ENCODE assay signal across 20 mouse cellular contexts in genomic region chr1:62631511-62632305, GRCm38 (mm10).
DNase-seq lines count a peak whose midpoint lies in the region; ATAC-seq and TF ChIP-seq lines count a peak whose summit lies in the region.
"Had no signal": no experiment of that assay in that cellular context is flagged by ENCODE, and none has a peak within 500 bp of the region (broad histone marks: within the 10 kb centered on the region; RNA-seq: fewer than 3 reads in every experiment).

No protein-coding gene starts in this region.

- H3K9me3 ChIP-seq in heart, embryonic 10.5 days, result no peaks in the 10 kb centered on the region
- H3K9me3 ChIP-seq in lung, embryonic 16.5 days (ENCODE audit: control insufficient read depth, low read length), result no peaks in the 10 kb centered on the region
- H3K9me3 ChIP-seq: forebrain, embryonic 12.5 days; liver, embryonic 15.5 days; neural tube, embryonic 13.5 days had no signal

- TF ChIP-seq CTCF in embryonic fibroblast, embryonic 13.5 days (IDR thresholded peaks at IDR 0.05; ENCODE audit: borderline replicate concordance, insufficient read depth, low read length), result no peak
- no peak for TF ChIP-seq CTCF in layer of hippocampus, adult 2 months (conservative IDR thresholded peaks at IDR 0.05)

- DNase-seq in heart, embryonic 10.5 days (ENCODE audit: low spot score), result no peak
- no peak for DNase-seq in heart, postnatal 10 days
- no peak for DNase-seq in lung, postnatal 4 days
- peak; percentile 45 for DNase-seq in yolk sac, embryonic 10.5 days (ENCODE audit: low spot score)
- no peak for DNase-seq in layer of hippocampus, adult 2 months (ENCODE audit: low spot score in 2 of 2)
- no peak for DNase-seq in thymus, postnatal 36 days
- DNase-seq: adrenal gland, adult 2 months; cerebellum, adult 11 months; cerebellum, postnatal 14 days; gastrocnemius, postnatal 36 days; kidney, adult 2 months; kidney, postnatal 36 days; lung, postnatal 14 days; right cerebral cortex, postnatal 25 days; thymus, postnatal 14 days had no signal

- H3K4me3 ChIP-seq in heart, embryonic 10.5 days, result no peak overlapping the region
- H3K4me3 ChIP-seq in lung, embryonic 16.5 days (ENCODE audit: low read length), result no peak overlapping the region
- H3K4me3 ChIP-seq in embryonic fibroblast, embryonic 13.5 days (ENCODE audit: insufficient read depth, low read length), result no peak overlapping the region
- no peak overlapping the region for H3K4me3 ChIP-seq in layer of hippocampus, adult 2 months
- H3K4me3 ChIP-seq: forebrain, embryonic 12.5 days; liver, embryonic 15.5 days; neural tube, embryonic 13.5 days had no signal

- H3K27ac ChIP-seq in heart, embryonic 10.5 days, result peak overlapping the region; percentile 26; the same call in 1 of the 2 replicates
- no peak overlapping the region for H3K27ac ChIP-seq in lung, embryonic 16.5 days (ENCODE audit: low read length)
- H3K27ac ChIP-seq in embryonic fibroblast, embryonic 13.5 days (ENCODE audit: insufficient read depth, low read length), result peak overlapping the region; percentile 19; the same call in 1 of the 2 replicates
- no peak overlapping the region for H3K27ac ChIP-seq in layer of hippocampus, adult 2 months
- H3K27ac ChIP-seq: forebrain, embryonic 12.5 days; liver, embryonic 15.5 days; neural tube, embryonic 13.5 days had no signal

- H3K36me3 ChIP-seq in heart, embryonic 10.5 days, result no peaks in the 10 kb centered on the region
- no peaks in the 10 kb centered on the region for H3K36me3 ChIP-seq in lung, embryonic 16.5 days (ENCODE audit: control insufficient read depth, insufficient read depth, low read length)
- H3K36me3 ChIP-seq: forebrain, embryonic 12.5 days; liver, embryonic 15.5 days; neural tube, embryonic 13.5 days had no signal

- TF ChIP-seq POLR2A in embryonic fibroblast, embryonic 13.5 days (IDR thresholded peaks at IDR 0.05; ENCODE audit: low read depth, low read length), result no peak

- H3K9ac ChIP-seq in lung, embryonic 16.5 days (ENCODE audit: low read length), result no peak overlapping the region
- H3K9ac ChIP-seq: forebrain, embryonic 12.5 days; liver, embryonic 15.5 days; neural tube, embryonic 13.5 days had no signal

- intact Hi-C loops in heart, postnatal 10 days (cut with DNase I), result no loop called here

- ATAC-seq in lung, embryonic 16.5 days (ENCODE audit: low read depth), result peak; percentile 40; the same call in 1 of the 2 replicates

- no peaks in the 10 kb centered on the region for H3K27me3 ChIP-seq in heart, embryonic 10.5 days (ENCODE audit: insufficient read depth, poor library complexity, severe bottlenecking)
- no peaks in the 10 kb centered on the region for H3K27me3 ChIP-seq in lung, embryonic 16.5 days (ENCODE audit: control insufficient read depth, insufficient read depth, low read depth, low read length)
- H3K27me3 ChIP-seq: liver, embryonic 15.5 days; neural tube, embryonic 13.5 days had no signal

- no peak overlapping the region for H3K4me2 ChIP-seq in lung, embryonic 16.5 days (ENCODE audit: low read depth, low read length)
- H3K4me2 ChIP-seq: forebrain, embryonic 12.5 days; liver, embryonic 15.5 days; neural tube, embryonic 13.5 days had no signal

- WGBS in heart, embryonic 10.5 days, result 47% methylated on average over 10 of the region's 10 CpGs
- 42% methylated on average over 10 of the region's 10 CpGs for WGBS in lung, embryonic 16.5 days

- H3K4me1 ChIP-seq in heart, embryonic 10.5 days, result peaks cover 18% of the 10 kb centered on the region
- peaks cover 14% of the 10 kb centered on the region for H3K4me1 ChIP-seq in lung, embryonic 16.5 days (replicated peaks; ENCODE audit: control insufficient read depth, insufficient read depth, low read length)
- H3K4me1 ChIP-seq in embryonic fibroblast, embryonic 13.5 days (ENCODE audit: control insufficient read depth, insufficient read depth, low read length), result no peaks in the 10 kb centered on the region
- H3K4me1 ChIP-seq: liver, embryonic 15.5 days had no signal

Comparison
In these comparisons a context has a peak if more than half of its experiments do, and no peak if none do; other contexts are left out.
1. H3K27ac ChIP-seq: peak in heart, embryonic 10.5 days (single experiment) and embryonic fibroblast, embryonic 13.5 days (single experiment); none in lung, embryonic 16.5 days (single experiment) and layer of hippocampus, adult 2 months (single experiment).